Mouse (Mus musculus): ENCODE results near the gene Tcap. TPM values are rescaled to one million over a fixed set of nuclear protein-coding genes. Genes with fewer than 3 reads are reported as not detected.

Gene Tcap
- total RNA-seq, 2 experiments from 2014 or later, result 3,050 to 3,067 TPM

DNA sequence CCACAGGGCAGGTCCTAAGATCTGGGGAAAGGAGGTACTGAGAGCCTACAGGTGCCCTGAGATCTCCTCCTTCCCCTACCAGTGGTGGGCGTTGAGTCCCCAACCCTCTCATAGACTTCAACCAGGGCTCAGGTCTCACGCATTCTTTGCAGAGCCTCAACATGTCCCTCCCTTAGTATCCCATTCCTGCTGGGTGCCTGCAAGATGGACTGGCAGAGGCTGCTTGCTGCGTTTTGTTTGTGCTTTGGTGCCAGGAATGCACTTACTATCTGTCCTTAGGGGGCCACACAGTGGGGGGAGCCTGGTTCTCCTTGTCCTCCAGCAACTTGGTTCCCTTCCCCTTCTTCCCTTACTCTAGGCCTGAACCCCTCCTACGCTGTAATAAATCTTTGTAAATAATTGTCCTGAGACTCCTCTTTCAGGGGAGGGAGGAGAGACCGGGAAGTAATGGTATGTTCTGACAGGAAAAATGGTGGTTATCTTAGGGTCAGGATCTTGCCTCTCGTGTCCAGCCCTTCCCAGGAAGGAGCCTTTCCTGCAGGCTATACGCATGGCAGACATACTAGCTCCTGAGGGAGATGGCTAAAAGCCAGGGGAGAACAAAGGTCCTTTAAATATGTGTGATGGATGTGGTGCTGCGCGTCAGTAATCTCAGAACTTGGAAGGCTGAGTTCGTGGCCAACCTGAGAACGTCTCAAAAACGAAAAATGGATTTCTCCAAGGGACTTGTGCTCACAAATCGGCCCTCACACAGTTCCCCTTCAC lies 26.0 kb upstream of the Tcap start:
- no peak for TF ChIP-seq CTCF (IDR thresholded peaks at IDR 0.05)
- intact Hi-C loops (cut with DNase I), result loop anchor here (2.0 kb wide), 1 partner anchor 41 kb away; no protein-coding TSS in a partner anchor
- Histone ChIP-seq H3K27ac (peak overlapping the region; percentile 98), H3K4me3 (peak overlapping the region; percentile 88)
- no peak for DNase-seq

DNA sequence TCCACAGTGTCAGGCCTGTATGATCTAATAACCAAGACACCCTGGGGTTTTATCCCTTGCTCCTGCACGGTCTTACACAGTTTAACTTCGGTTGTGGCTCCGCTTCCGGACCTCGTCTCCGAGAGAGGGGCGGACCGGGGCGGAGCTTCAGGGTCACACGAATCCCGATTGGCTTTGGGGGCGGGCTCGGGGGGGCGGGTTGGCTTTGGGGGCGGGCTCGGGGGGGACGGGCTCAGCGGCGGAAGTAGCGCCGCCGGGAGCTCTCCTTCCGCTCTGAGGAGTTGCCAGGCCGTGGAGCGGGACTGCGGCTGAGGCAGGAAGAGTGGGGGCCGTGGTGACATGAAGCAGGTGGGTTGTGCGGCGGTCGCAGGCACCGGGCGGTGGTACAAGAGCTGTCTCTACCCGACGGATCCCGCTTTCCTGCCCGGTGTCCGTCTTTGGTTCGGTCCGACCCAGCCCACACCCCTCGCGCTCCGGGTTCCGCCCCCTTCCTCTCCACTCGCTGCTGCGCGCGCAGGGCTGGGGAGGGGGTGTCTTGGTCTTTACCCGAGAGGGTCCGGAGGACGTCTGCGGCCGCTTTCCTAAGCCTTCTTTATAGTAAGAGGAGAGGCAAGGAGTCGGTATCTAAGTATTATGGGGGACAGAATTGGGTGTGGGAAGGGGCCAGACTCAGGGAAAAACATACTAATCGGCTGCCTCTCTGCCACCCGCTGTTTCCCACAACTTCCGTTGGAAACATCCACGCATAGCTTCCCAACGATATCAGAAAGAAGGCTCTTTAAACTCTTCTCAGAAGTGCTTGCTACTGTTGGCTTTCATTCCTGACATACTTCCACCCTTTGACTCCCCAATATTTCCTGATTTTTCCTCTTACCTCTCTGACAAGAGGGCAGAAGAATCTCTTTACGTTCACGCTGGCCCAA lies 25.2 kb upstream of the Tcap start, which contains the start of gene Stard3:
Gene Stard3, plus strand, starts transcription at position 208 of the 923 bp plus-strand sequence.
- no peak for TF ChIP-seq CTCF (IDR thresholded peaks at IDR 0.05)
- peak within 1 kb of the TSS; percentile 98 for H3K27ac ChIP-seq
- peak within 1 kb of the TSS; percentile 88 for H3K4me3 ChIP-seq
- intact Hi-C loops (cut with DNase I), result loop anchor here (2.0 kb wide), 1 partner anchor 40 kb away; no protein-coding TSS in a partner anchor
- peak; percentile 95 for DNase-seq

DNA sequence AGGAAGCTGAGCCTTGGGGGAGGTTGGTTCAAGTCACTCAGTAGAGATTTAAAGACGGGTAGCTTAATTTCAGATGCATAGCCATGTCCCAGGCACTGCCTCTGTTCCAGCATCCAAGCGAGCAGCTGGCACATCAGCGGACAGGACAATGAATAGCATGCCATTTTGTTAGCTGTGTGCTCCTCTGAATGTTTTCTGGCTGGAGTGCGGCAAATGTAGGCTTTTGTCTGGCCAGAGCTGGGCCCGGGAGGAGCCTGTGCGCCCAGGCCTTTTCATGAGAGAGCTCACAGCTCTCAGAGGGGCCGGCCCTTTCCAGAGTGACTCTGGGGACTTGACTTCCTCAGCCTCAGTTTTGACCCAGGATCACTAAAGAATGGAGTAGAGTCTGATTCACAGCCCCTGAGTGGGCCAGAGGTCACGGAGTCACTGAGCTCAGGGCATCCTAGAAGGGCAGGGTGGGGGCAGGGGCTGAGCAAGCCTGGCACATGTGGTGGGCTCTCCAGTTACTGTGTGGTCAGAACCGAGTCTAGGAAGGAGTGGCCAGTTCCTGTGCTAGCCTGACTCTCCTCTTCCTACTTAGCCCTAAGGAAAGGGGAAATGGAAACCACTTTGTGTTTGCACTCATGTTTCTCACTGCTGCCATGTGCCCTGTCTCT lies 22.6 kb upstream of the Tcap start:
- Histone ChIP-seq H3K27ac (peak overlapping the region; percentile 82), H3K4me3 (peak overlapping the region; percentile 40)
- peak; percentile 49 for DNase-seq
- TF ChIP-seq CTCF (IDR thresholded peaks at IDR 0.05), result no peak
- intact Hi-C loops (cut with DNase I), result no loop called here

DNA sequence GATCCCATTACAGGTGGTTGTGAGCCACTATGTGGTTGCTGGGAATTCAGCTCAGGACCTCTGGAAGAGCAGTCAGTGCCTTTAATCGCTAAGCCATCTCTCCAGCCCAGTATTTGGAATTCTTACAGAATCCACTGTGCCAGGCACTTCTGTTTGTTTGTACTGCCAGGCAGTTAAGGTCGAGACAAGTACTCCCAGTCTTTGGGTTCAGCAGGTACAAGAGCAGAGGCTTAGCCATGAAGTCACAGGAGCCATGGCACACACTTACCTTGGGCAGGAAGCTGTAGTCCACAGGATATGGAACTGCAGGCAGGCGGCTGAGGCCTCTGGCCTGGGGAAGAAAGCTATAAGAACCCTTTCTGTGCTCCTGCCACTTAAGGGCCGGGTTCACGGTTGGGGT lies 19.8 kb upstream of the Tcap start:
- intact Hi-C loops (cut with DNase I), result no loop called here
- no peak overlapping the region for H3K4me3 ChIP-seq
- DNase-seq, result no peak
- TF ChIP-seq CTCF (IDR thresholded peaks at IDR 0.05), result no peak
- no peak overlapping the region for H3K27ac ChIP-seq

DNA sequence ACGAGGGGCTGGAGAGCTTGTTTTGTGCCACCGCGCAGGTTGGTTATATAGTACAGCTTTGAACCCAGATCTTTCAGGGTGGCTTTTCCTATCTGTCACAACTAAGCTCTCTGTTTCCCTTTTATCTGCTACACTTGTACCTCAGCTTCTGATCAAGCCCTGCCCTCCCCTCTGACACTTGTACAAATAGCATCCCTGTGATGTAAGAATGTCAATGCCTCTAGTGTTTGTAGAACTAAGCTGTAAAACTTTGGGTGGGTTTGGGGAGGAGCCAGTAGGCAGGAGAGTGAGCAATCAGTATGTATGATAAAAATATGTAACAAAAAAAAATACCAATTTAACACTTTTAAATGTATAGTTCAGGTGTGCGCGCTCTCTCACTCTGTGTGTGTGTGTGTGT lies 19.2 kb upstream of the Tcap start:
- TF ChIP-seq CTCF (IDR thresholded peaks at IDR 0.05), result no peak
- no peak for DNase-seq
- intact Hi-C loops (cut with DNase I), result no loop called here
- Histone ChIP-seq H3K4me3 (no peak overlapping the region), H3K27ac (no peak overlapping the region)

DNA sequence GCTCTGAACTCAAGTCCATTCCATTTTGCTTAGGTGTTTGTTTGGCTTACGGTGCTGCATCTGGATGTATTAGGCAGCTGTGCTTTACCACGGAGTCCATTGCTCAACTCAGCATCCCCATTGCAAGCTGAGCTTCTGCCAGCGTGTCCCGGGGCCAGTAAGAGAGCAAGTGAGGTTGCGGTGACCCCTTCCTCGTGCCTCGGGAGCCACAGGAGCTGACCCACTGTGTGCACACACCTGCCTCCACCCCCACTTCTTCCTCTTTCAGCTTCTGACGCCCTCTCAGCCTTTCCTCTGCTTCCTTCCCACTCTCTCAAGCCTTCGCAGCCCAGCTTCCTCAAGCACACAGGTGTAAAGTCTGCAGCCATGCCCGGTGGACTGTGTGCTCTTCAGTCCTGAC lies 17.3 kb upstream of the Tcap start:
- Histone ChIP-seq H3K27ac (peak overlapping the region; percentile 82), H3K4me3 (no peak overlapping the region)
- TF ChIP-seq CTCF (IDR thresholded peaks at IDR 0.05), result no peak
- DNase-seq, result no peak
- intact Hi-C loops (cut with DNase I), result no loop called here

DNA sequence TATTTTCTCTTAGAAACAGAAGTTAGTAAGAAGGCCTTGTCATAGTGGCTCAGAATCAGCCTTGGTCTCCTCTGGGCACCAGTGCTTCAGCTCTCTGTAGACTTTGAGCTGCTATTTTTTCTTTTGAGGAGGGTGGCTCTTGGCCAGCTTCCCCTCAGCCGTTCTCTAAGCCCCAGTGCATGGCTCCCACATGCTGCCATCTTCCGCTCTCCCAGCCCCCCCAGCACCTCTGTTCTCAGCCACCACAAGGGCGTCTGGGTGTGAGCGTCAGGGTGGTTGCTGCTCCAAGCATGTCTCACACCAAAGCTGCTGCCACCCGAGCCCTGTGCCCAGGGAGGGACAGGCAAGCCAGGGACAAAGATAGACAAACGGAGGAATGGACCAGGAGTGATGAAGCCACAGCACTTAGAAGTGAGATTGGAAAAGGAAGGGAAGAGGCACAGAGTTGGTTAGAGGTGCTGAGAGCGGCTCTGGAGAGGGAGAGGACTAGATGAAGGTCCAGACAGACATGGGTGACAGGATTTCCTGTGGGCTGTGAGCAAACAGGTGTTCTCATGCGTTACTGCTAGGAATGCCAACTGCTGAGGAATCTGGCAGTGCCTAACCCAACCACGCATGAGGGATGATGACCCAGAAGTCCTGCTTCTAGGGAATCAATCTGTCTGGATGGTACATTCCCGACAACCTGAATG lies 16.3 kb upstream of the Tcap start:
- intact Hi-C loops (cut with DNase I), result no loop called here
- Histone ChIP-seq H3K27ac (peak overlapping the region; percentile 82), H3K4me3 (0 out of 2 replicates have a peak overlapping the region, but pooled peaks have one; percentile 13)
- peak; percentile 64 for DNase-seq
- TF ChIP-seq CTCF (IDR thresholded peaks at IDR 0.05), result no peak

DNA sequence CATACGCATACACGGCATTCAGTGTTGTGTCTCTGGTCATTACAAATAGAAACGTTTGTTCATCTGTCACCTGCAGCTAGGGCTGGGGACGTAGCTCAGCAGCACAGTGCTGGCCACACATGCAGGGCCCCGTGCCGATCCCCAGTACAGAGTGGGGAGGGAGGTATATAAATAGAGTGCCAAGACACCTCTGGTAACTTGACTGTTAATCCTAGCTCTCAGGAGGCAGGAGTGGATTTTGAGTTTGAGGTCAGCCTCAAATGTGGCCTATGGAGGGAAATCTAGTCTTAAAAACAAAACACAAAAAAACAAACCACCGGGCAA lies 15.8 kb upstream of the Tcap start:
- Histone ChIP-seq H3K4me3 (no peak overlapping the region), H3K27ac (peak overlapping the region; percentile 82)
- peak; percentile 73 for DNase-seq
- no peak for TF ChIP-seq CTCF (IDR thresholded peaks at IDR 0.05)
- intact Hi-C loops (cut with DNase I), result no loop called here

DNA sequence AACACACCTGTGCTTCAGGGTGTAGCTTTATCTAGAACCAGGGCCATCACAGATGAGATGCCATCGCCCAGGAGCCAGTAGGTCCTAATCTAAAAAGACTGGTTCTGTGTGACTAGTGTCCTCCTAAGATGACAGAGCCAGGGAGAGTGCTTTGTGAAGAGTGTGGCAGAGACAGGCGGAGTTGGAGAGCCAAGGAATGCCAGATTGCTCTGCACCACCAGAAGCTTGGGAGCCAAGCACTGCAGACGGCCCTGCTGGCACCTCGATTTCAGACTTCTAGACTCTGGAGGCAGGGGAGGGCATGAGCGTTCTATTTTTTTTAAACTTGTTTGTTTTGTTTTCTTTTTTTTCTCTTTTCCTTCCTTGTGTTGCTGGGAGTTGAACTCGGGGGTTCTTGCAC lies 14.3 kb upstream of the Tcap start:
- Histone ChIP-seq H3K27ac (no peak overlapping the region), H3K4me3 (no peak overlapping the region)
- no peak for TF ChIP-seq CTCF (IDR thresholded peaks at IDR 0.05)
- intact Hi-C loops (cut with DNase I), result no loop called here
- no peak for DNase-seq

DNA sequence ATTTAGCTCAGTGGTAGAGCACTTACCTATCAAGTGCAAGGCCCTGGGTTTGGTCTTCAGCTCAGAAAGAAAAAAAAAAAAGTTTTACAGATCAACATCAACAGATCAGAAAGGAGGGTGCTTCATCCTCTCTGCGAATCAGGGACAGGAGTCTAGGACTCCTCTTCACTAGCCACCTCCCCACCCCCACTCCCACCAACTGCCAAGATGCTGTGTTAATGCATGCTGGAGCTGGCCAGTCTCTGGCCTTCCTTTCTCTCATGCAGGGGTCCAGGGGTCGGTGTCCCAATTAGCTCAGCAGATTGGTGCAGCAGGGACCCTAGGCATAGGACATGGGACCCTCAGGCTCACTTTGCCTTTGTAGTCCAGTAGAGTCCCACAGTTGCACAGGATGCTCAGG lies 13.0 kb upstream of the Tcap start:
- DNase-seq, result no peak
- TF ChIP-seq CTCF (IDR thresholded peaks at IDR 0.05), result no peak
- intact Hi-C loops (cut with DNase I), result loop anchor here (10.0 kb wide), 1 partner anchor 334 kb away; the partner anchor contains the start of gene Csf3

DNA sequence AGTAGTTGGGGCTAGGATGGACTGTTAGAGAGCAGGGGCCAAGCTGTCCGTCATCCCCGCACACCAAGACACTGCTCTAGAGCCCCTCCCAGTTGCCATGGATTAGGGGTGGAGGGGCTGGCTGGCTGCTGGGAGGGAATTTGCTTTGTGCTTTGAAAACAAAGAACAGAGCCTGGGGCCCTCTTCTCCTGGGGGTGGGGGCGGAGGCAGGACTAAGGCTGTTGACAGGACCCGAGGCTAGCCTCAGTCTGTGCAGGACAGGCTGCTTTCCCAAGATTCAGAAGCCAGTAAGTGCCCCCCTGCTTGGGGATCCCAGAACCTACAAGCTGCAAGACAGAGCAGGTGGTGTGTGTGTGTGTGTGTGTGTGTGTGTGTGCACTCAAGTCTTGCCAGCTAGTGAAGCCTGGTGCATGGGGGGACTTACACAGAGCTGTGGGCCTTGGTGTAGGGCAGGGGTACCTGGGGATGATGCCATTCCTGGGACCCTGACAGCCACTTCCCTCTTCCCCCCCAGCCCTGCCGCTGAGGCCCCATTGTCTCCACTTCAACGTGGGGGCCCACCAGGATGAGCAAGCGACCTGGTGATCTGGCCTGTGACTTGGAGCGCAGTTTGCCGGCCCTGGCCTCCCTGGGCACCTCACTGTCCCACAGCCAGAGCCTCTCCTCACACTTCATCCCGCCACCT lies 11.9 kb upstream of the Tcap start:
- DNase-seq, result no peak
- no peak overlapping the region for H3K27ac ChIP-seq
- intact Hi-C loops (cut with DNase I), result loop anchor here (10.0 kb wide), 1 partner anchor 333 kb away; the partner anchor contains the start of gene Csf3
- no peak for TF ChIP-seq CTCF (IDR thresholded peaks at IDR 0.05)
- H3K4me3 ChIP-seq, result no peak overlapping the region

More for the DNA sequence above, 13.0 kb upstream of the Tcap start:
- H3K27ac ChIP-seq, result no peak overlapping the region
- no peak overlapping the region for H3K4me3 ChIP-seq

Measured in gastrocnemius, adult 2 months (tissue).